Mouse (Mus musculus) left cerebral cortex, adult 2 months (tissue): Measurements from ENCODE around the gene Ephb6. TPM values are rescaled to one million over a fixed set of nuclear protein-coding genes. Genes with fewer than 3 reads are reported as not detected.

Experiments
- DNase-seq, 2 experiments: peaks; one replicate each; pipeline ENCODE4 v3.0.0; 2021 to 2022; ENCODE audit warnings: low spot score in 2 of 2, mixed read lengths in 1 of 2; ENCODE audit errors: extremely low spot score in 1 of 2
- H3K27ac ChIP-seq: fragments of 200-600 bp; 2 replicates; pipeline ENCODE4 v1.8.1; 2022
- H3K4me3 ChIP-seq: fragments of 200-600 bp; 2 replicates; pipeline ENCODE4 v1.8.1; 2022
- CTCF ChIP-seq: fragments of 200-600 bp; IDR thresholded peaks from 2 replicates; pipeline ENCODE4 v1.8.1; 2022; ENCODE audit warnings: antibody characterized with exemption, mild to moderate bottlenecking, moderate library complexity
- intact Hi-C: fragments of 180-260 bp; cut with DNase I; formaldehyde crosslinking; loops from one replicate; pipeline ENCODE4 v1.15.1; 2025
- total RNA-seq, 2 experiments: library from RNA; stranded (reverse); gene quantifications; 2 replicates each; pipeline ENCODE4 v1.2.3; 2021

Gene Ephb6
- total RNA-seq, 2 experiments from 2014 or later = 118 to 130 TPM

GRCm38 (mm10) chr6:41576526-41577097, 28.7 kb upstream of the Ephb6 start:
- TF ChIP-seq CTCF = no peak
- no peak for DNase-seq

GRCm38 (mm10) chr6:41577297-41577696, 28.0 kb upstream of the Ephb6 start:
- no peak for DNase-seq
- no peak for TF ChIP-seq CTCF
- intact Hi-C loops = no loop called here
- Histone ChIP-seq H3K4me3 (no peak overlapping the region), H3K27ac (no peak overlapping the region)

More at GRCm38 (mm10) chr6:41576526-41577097, 28.7 kb upstream of the Ephb6 start:
- Histone ChIP-seq H3K27ac (no peak overlapping the region), H3K4me3 (no peak overlapping the region)
- intact Hi-C loops = no loop called here

GRCm38 (mm10) chr6:41581295-41581694, 24.0 kb upstream of the Ephb6 start:
- DNase-seq = no peak
- Histone ChIP-seq H3K27ac (no peak overlapping the region), H3K4me3 (no peak overlapping the region)
- no peak for TF ChIP-seq CTCF
- intact Hi-C loops = no loop called here

- no peak for TF ChIP-seq CTCF
- intact Hi-C loops = no loop called here
- DNase-seq = no peak
- Histone ChIP-seq H3K27ac (no peak overlapping the region), H3K4me3 (no peak overlapping the region)
Observed at GRCm38 (mm10) chr6:41582189-41582588, 23.1 kb upstream of the Ephb6 start.

- peak overlapping the region; percentile 85 for H3K4me3 ChIP-seq
- TF ChIP-seq CTCF = peak; percentile 71
- no peak for DNase-seq
- intact Hi-C loops = loop anchor here (1.0 to 10.0 kb wide), 4 partner anchors 154 to 980 kb away; no protein-coding TSS in a partner anchor
- peak overlapping the region; percentile 96 for H3K27ac ChIP-seq
Observed at GRCm38 (mm10) chr6:41604401-41605050, 756 bp upstream of the Ephb6 start.

- TF ChIP-seq CTCF = no peak
- Histone ChIP-seq H3K27ac (peak overlapping the region; percentile 96), H3K4me3 (peak overlapping the region; percentile 85)
- DNase-seq = no peak
- intact Hi-C loops = loop anchor here (2.0 to 10.0 kb wide), 3 partner anchors 153 to 979 kb away; no protein-coding TSS in a partner anchor
Observed at GRCm38 (mm10) chr6:41605794-41606104, 467 bp downstream of the Ephb6 start.

GRCm38 (mm10) chr6:41606214-41606613, 932 bp downstream of the Ephb6 start:
- peak overlapping the region; percentile 96 for H3K27ac ChIP-seq
- peak in 1 of 2 experiments; percentile 64 for DNase-seq
- TF ChIP-seq CTCF = no peak; the same call in 1 of the 2 replicates
- intact Hi-C loops = loop anchor here (10.0 kb wide), 1 partner anchor 979 kb away; no protein-coding TSS in a partner anchor
- H3K4me3 ChIP-seq = peak overlapping the region; percentile 85

GRCm38 (mm10) chr6:41607637-41608036, 2.4 kb downstream of the Ephb6 start:
- TF ChIP-seq CTCF = no peak
- no peak for DNase-seq
- Histone ChIP-seq H3K27ac (peak overlapping the region; percentile 96), H3K4me3 (peak overlapping the region; percentile 85)
- intact Hi-C loops = loop anchor here (10.0 kb wide), 1 partner anchor 977 kb away; no protein-coding TSS in a partner anchor

GRCm38 (mm10) chr6:41620173-41620798, 15.0 kb downstream of the Ephb6 start:
- no peak for TF ChIP-seq CTCF
- DNase-seq = no peak
- H3K27ac ChIP-seq = no peak overlapping the region
- intact Hi-C loops = no loop called here
- H3K4me3 ChIP-seq = no peak overlapping the region

- Histone ChIP-seq H3K4me3 (no peak overlapping the region), H3K27ac (no peak overlapping the region)
- TF ChIP-seq CTCF = no peak
- no peak for DNase-seq
- intact Hi-C loops = no loop called here
Observed at GRCm38 (mm10) chr6:41621241-41621990, 16.1 kb downstream of the Ephb6 start.

- peak; percentile 68 for TF ChIP-seq CTCF
- intact Hi-C loops = no loop called here
- no peak overlapping the region for H3K4me3 ChIP-seq
- DNase-seq = no peak
- 0 out of 2 replicates have a peak overlapping the region, but pooled peaks have one; percentile 36 for H3K27ac ChIP-seq
Observed at GRCm38 (mm10) chr6:41622661-41623060, 17.4 kb downstream of the Ephb6 start.

GRCm38 (mm10) chr6:41628180-41628579, 22.9 kb downstream of the Ephb6 start:
- intact Hi-C loops = no loop called here
- no peak overlapping the region for H3K4me3 ChIP-seq
- DNase-seq = no peak
- H3K27ac ChIP-seq = no peak overlapping the region
- TF ChIP-seq CTCF = no peak
